Mouse (Mus musculus): ENCODE measurements around the gene Igsf23. TPM values are rescaled to one million over a fixed set of nuclear protein-coding genes. Genes with fewer than 3 reads are reported as not detected.

Igsf23 gene
- polyA plus RNA-seq, 1 experiment from 2014 or later: not detected

- no peaks in the 10 kb centered on the region for H3K27me3 ChIP-seq (ENCODE audit: control insufficient read depth, insufficient read depth, low read length)
- WGBS: 43% methylated on average over 2 of the region's 2 CpGs
- no peaks in the 10 kb centered on the region for H3K4me1 ChIP-seq (ENCODE audit: control insufficient read depth, insufficient read depth, low read length)
- H3K4me2 ChIP-seq (ENCODE audit: low read depth, low read length): no peak overlapping the region
- no peak overlapping the region for H3K27ac ChIP-seq (replicated peaks; ENCODE audit: low read depth, low read length)
- ATAC-seq (replicated peaks; ENCODE audit: insufficient number of reproducible peaks, low FRiP score, low TSS enrichment, low read depth): no peak
- H3K36me3 ChIP-seq (replicated peaks; ENCODE audit: control insufficient read depth, insufficient read depth, low read depth, low read length): no peaks in the 10 kb centered on the region
- H3K9ac ChIP-seq (replicated peaks; ENCODE audit: low read length): no peak overlapping the region
- no peaks in the 10 kb centered on the region for H3K9me3 ChIP-seq (replicated peaks; ENCODE audit: control insufficient read depth, low read length)
- no peak overlapping the region for H3K4me3 ChIP-seq (ENCODE audit: low read depth, low read length)
- no peak for DNase-seq (ENCODE audit: low spot score)
Measured at GRCm38 (mm10) chr7:19923354-19923753, 27.2 kb downstream of the Igsf23 start.

- Histone ChIP-seq H3K27ac (replicated peaks; ENCODE audit: low read depth, low read length) (no peak within 1 kb of the TSS), H3K4me2 (ENCODE audit: low read depth, low read length) (peak within 1 kb of the TSS; percentile 72), H3K9me3 (replicated peaks; ENCODE audit: control insufficient read depth, low read length) (no peaks in the 10 kb centered on the region), H3K9ac (replicated peaks; ENCODE audit: low read length) (peak within 1 kb of the TSS; percentile 81), H3K4me1 (ENCODE audit: control insufficient read depth, insufficient read depth, low read length) (no peaks in the 10 kb centered on the region), H3K27me3 (ENCODE audit: control insufficient read depth, insufficient read depth, low read length) (no peaks in the 10 kb centered on the region), H3K36me3 (replicated peaks; ENCODE audit: control insufficient read depth, insufficient read depth, low read depth, low read length) (0 out of 2 replicates have a peak, but pooled peaks cover 2% of the 10 kb centered on the region), H3K4me3 (ENCODE audit: low read depth, low read length) (peak within 1 kb of the TSS; percentile 77)
- DNase-seq (ENCODE audit: low spot score) (peak; percentile 80), ATAC-seq (replicated peaks; ENCODE audit: insufficient number of reproducible peaks, low FRiP score, low TSS enrichment, low read depth) (peak; percentile 87)
- WGBS: under 1% methylated on average over 60 of the region's 60 CpGs
Measured at GRCm38 (mm10) chr7:19920506-19921261, 29.9 kb downstream of the Igsf23 start, which contains the start of gene Pvr. TSS of gene Pvr (minus strand) at chr7:19921160.

- Histone ChIP-seq H3K4me1 (ENCODE audit: control insufficient read depth, insufficient read depth, low read length) (no peaks in the 10 kb centered on the region), H3K27me3 (ENCODE audit: control insufficient read depth, insufficient read depth, low read length) (no peaks in the 10 kb centered on the region), H3K4me2 (ENCODE audit: low read depth, low read length) (peak overlapping the region; percentile 72), H3K27ac (replicated peaks; ENCODE audit: low read depth, low read length) (no peak overlapping the region), H3K9ac (replicated peaks; ENCODE audit: low read length) (peak overlapping the region; percentile 81), H3K9me3 (replicated peaks; ENCODE audit: control insufficient read depth, low read length) (no peaks in the 10 kb centered on the region), H3K4me3 (ENCODE audit: low read depth, low read length) (peak overlapping the region; percentile 77), H3K36me3 (replicated peaks; ENCODE audit: control insufficient read depth, insufficient read depth, low read depth, low read length) (0 out of 2 replicates have a peak, but pooled peaks cover 2% of the 10 kb centered on the region)
- 31% methylated on average over 4 of the region's 4 CpGs for WGBS
- ATAC-seq (replicated peaks; ENCODE audit: insufficient number of reproducible peaks, low FRiP score, low TSS enrichment, low read depth) (peak; percentile 25), DNase-seq (ENCODE audit: low spot score) (no peak)
Measured at GRCm38 (mm10) chr7:19920166-19920505, 30.4 kb downstream of the Igsf23 start.

- Histone ChIP-seq H3K36me3 (replicated peaks; ENCODE audit: control insufficient read depth, insufficient read depth, low read depth, low read length) (0 out of 2 replicates have a peak, but pooled peaks cover 2% of the 10 kb centered on the region), H3K4me2 (ENCODE audit: low read depth, low read length) (no peak overlapping the region), H3K9me3 (replicated peaks; ENCODE audit: control insufficient read depth, low read length) (no peaks in the 10 kb centered on the region), H3K27me3 (ENCODE audit: control insufficient read depth, insufficient read depth, low read length) (no peaks in the 10 kb centered on the region), H3K4me1 (ENCODE audit: control insufficient read depth, insufficient read depth, low read length) (no peaks in the 10 kb centered on the region), H3K9ac (replicated peaks; ENCODE audit: low read length) (no peak overlapping the region), H3K4me3 (ENCODE audit: low read depth, low read length) (no peak overlapping the region), H3K27ac (replicated peaks; ENCODE audit: low read depth, low read length) (no peak overlapping the region)
- DNase-seq (ENCODE audit: low spot score) (no peak), ATAC-seq (replicated peaks; ENCODE audit: insufficient number of reproducible peaks, low FRiP score, low TSS enrichment, low read depth) (no peak)
- 88% methylated on average over 7 of the region's 7 CpGs for WGBS
Measured at GRCm38 (mm10) chr7:19914558-19914957, 36.0 kb downstream of the Igsf23 start.

- Histone ChIP-seq H3K4me2 (ENCODE audit: low read depth, low read length) (no peak overlapping the region), H3K4me1 (ENCODE audit: control insufficient read depth, insufficient read depth, low read length) (no peaks in the 10 kb centered on the region), H3K9me3 (replicated peaks; ENCODE audit: control insufficient read depth, low read length) (no peaks in the 10 kb centered on the region), H3K27me3 (ENCODE audit: control insufficient read depth, insufficient read depth, low read length) (no peaks in the 10 kb centered on the region), H3K9ac (replicated peaks; ENCODE audit: low read length) (no peak overlapping the region), H3K27ac (replicated peaks; ENCODE audit: low read depth, low read length) (no peak overlapping the region), H3K4me3 (ENCODE audit: low read depth, low read length) (no peak overlapping the region), H3K36me3 (replicated peaks; ENCODE audit: control insufficient read depth, insufficient read depth, low read depth, low read length) (peaks cover 5% of the 10 kb centered on the region; the same call in 1 of the 2 replicates)
- DNase-seq (ENCODE audit: low spot score): no peak
- ATAC-seq (replicated peaks; ENCODE audit: insufficient number of reproducible peaks, low FRiP score, low TSS enrichment, low read depth): no peak
- 90% methylated on average over 23 of the region's 23 CpGs for WGBS
Measured at GRCm38 (mm10) chr7:19911695-19912524, 38.6 kb downstream of the Igsf23 start.

GRCm38 (mm10) chr7:19911292-19911658 is 39.3 kb downstream of the Igsf23 start:
- H3K36me3 ChIP-seq (replicated peaks; ENCODE audit: control insufficient read depth, insufficient read depth, low read depth, low read length): peaks cover 5% of the 10 kb centered on the region; the same call in 1 of the 2 replicates
- ATAC-seq (replicated peaks; ENCODE audit: insufficient number of reproducible peaks, low FRiP score, low TSS enrichment, low read depth): no peak
- H3K27me3 ChIP-seq (ENCODE audit: control insufficient read depth, insufficient read depth, low read length): no peaks in the 10 kb centered on the region
- H3K27ac ChIP-seq (replicated peaks; ENCODE audit: low read depth, low read length): no peak overlapping the region
- H3K9me3 ChIP-seq (replicated peaks; ENCODE audit: control insufficient read depth, low read length): no peaks in the 10 kb centered on the region
- DNase-seq (ENCODE audit: low spot score): no peak
- H3K4me1 ChIP-seq (ENCODE audit: control insufficient read depth, insufficient read depth, low read length): no peaks in the 10 kb centered on the region
- WGBS: 88% methylated on average over 6 of the region's 6 CpGs
- no peak overlapping the region for H3K9ac ChIP-seq (replicated peaks; ENCODE audit: low read length)
- no peak overlapping the region for H3K4me2 ChIP-seq (ENCODE audit: low read depth, low read length)
- no peak overlapping the region for H3K4me3 ChIP-seq (ENCODE audit: low read depth, low read length)

- Histone ChIP-seq H3K9me3 (replicated peaks; ENCODE audit: control insufficient read depth, low read length) (no peaks in the 10 kb centered on the region), H3K9ac (replicated peaks; ENCODE audit: low read length) (no peak overlapping the region), H3K27ac (replicated peaks; ENCODE audit: low read depth, low read length) (no peak overlapping the region), H3K4me3 (ENCODE audit: low read depth, low read length) (no peak overlapping the region), H3K4me1 (ENCODE audit: control insufficient read depth, insufficient read depth, low read length) (no peaks in the 10 kb centered on the region), H3K4me2 (ENCODE audit: low read depth, low read length) (no peak overlapping the region), H3K36me3 (replicated peaks; ENCODE audit: control insufficient read depth, insufficient read depth, low read depth, low read length) (peaks cover 5% of the 10 kb centered on the region; the same call in 1 of the 2 replicates), H3K27me3 (ENCODE audit: control insufficient read depth, insufficient read depth, low read length) (no peaks in the 10 kb centered on the region)
- ATAC-seq (replicated peaks; ENCODE audit: insufficient number of reproducible peaks, low FRiP score, low TSS enrichment, low read depth): peak; percentile 63
- DNase-seq (ENCODE audit: low spot score): peak; percentile 83
- 51% methylated on average over 21 of the region's 21 CpGs for WGBS
Measured at GRCm38 (mm10) chr7:19910421-19911291, 39.9 kb downstream of the Igsf23 start.
